Mouse (Mus musculus) stomach, postnatal 0 days (tissue): ENCODE data around the gene Fam83g.

Source experiments
- CTCF ChIP-seq: IDR thresholded peaks from 2 replicates; pipeline ENCODE4 v1.5.1; 2016; ENCODE audit warnings: antibody characterized with exemption, low read depth, mild to moderate bottlenecking, moderate library complexity
- EP300 ChIP-seq: optimal IDR thresholded peaks from 2 replicates; pipeline ENCODE3; 2016; ENCODE audit warnings: antibody characterized with exemption

GRCm38 (mm10) chr11:61649626-61650025, 34.3 kb upstream of the Fam83g start:
- TF ChIP-seq EP300 (no peak), CTCF (no peak)
